Mouse (Mus musculus) hindlimb bud, embryonic 11.5 days (tissue): Measurements from ENCODE around the gene Abcc10.

ENCODE experiments used
- DNase-seq: peaks from one replicate; pipeline ENCODE4 v3.0.0-alpha.2; 2012; ENCODE audit warnings: low read depth, low spot score; ENCODE audit errors: extremely low spot score

Abcc10 gene

GRCm38 (mm10) chr17:46327906-46328534, at the start of gene Abcc10:
Gene Abcc10, minus strand, starts transcription at chr17:46328352.
- peak; percentile 76 for DNase-seq

GRCm38 (mm10) chr17:46371783-46372182, 43.6 kb upstream of the Abcc10 start:
- DNase-seq = no peak

- no peak for DNase-seq
Measured at GRCm38 (mm10) chr17:46351026-46351700, 23.0 kb upstream of the Abcc10 start.

- DNase-seq = no peak
Measured at GRCm38 (mm10) chr17:46341208-46341607, 13.1 kb upstream of the Abcc10 start.

GRCm38 (mm10) chr17:46336475-46336874, 8.3 kb upstream of the Abcc10 start:
- no peak for DNase-seq

GRCm38 (mm10) chr17:46328723-46329122, 571 bp upstream of the Abcc10 start:
- no peak for DNase-seq

GRCm38 (mm10) chr17:46327413-46327905, 693 bp downstream of the Abcc10 start:
- DNase-seq = no peak

- no peak for DNase-seq
Measured at GRCm38 (mm10) chr17:46322046-46322823, 5.9 kb downstream of the Abcc10 start.

GRCm38 (mm10) chr17:46320492-46320891, 7.7 kb downstream of the Abcc10 start:
- DNase-seq = no peak

GRCm38 (mm10) chr17:46315813-46316212, 12.3 kb downstream of the Abcc10 start:
- no peak for DNase-seq

- no peak for DNase-seq
Measured at GRCm38 (mm10) chr17:46313135-46313715, 14.9 kb downstream of the Abcc10 start.

GRCm38 (mm10) chr17:46310515-46310914, 17.6 kb downstream of the Abcc10 start:
- no peak for DNase-seq

GRCm38 (mm10) chr17:46309835-46310234, 18.3 kb downstream of the Abcc10 start:
- no peak for DNase-seq

GRCm38 (mm10) chr17:46306956-46307355, 21.2 kb downstream of the Abcc10 start:
- no peak for DNase-seq

- DNase-seq = no peak
Measured at GRCm38 (mm10) chr17:46304184-46304583, 24.0 kb downstream of the Abcc10 start.

- DNase-seq = no peak
Measured at GRCm38 (mm10) chr17:46301892-46302291, 26.3 kb downstream of the Abcc10 start.

GRCm38 (mm10) chr17:46298220-46298913, 29.8 kb downstream of the Abcc10 start:
- DNase-seq = peak; percentile 76

GRCm38 (mm10) chr17:46297364-46298219, 30.6 kb downstream of the Abcc10 start, which contains the start of gene Dlk2:
Gene Dlk2, plus strand, starts transcription at chr17:46297421.
- DNase-seq = no peak

- DNase-seq = no peak
Measured at GRCm38 (mm10) chr17:46297028-46297363, 31.2 kb downstream of the Abcc10 start.

GRCm38 (mm10) chr17:46296601-46297000, 31.6 kb downstream of the Abcc10 start:
- no peak for DNase-seq
